Mouse (Mus musculus) B cell, adult 2 months (primary cell): ENCODE data around the gene Nfya.

Source experiments
- DNase-seq, 2 experiments: peaks; one replicate each; pipeline ENCODE4 v3.0.0; 2022

The Nfya gene

DNA sequence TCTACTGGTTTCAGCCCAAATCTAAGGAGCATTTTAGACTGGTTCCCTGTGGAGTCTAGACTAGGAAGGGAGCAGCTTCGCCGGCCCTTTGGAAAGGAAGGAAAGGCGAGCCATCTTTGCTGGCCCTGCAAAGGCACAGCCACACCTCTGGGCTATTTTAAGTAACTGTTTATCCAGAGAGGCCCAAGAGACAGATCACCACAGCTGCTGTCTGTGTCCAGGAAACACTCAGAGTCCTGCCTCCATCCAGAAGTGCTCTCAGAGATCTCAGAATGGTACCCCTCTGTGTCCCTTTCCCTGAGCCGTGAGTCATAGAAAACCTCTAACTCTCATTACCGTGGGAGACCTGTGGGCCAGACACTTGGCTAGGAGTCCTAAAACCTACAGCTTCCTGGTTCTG, 20.7 kb upstream of the Nfya start:
- DNase-seq, result peak in 1 of 2 experiments; percentile 18

DNA sequence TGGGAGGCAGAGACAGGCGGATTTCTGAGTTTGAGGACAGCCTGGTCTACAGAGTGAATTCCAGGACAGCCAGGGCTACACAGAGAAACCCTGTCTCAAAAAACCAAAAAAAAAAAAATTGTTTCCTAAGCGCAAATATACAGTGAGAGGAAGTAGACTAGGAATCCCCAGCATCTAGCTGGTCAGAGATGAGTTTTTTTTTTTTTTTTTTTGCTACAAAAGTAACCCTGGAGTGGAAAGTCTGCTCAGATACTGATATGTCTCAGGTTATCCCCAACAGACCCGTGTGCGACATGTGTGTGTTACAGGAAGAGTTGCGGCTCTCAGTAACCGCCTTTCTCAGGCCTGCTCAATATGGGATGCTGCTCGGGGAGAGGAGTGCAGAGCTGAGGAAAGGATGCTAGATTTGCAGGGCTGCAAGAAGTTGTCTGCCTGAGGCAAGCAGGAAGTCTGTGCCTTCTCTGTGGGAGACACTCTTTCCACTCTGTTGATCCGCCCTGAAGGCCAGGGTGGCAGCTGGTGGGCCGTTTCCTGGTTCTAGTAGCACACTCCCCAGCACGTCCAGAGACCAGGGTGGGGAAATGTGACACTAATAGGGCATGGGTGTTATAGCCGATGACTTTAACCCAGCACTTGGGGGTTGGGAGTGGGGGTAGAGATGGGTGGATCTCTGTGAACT, 18.3 kb upstream of the Nfya start:
- DNase-seq, result peak; percentile 65 to 67

DNA sequence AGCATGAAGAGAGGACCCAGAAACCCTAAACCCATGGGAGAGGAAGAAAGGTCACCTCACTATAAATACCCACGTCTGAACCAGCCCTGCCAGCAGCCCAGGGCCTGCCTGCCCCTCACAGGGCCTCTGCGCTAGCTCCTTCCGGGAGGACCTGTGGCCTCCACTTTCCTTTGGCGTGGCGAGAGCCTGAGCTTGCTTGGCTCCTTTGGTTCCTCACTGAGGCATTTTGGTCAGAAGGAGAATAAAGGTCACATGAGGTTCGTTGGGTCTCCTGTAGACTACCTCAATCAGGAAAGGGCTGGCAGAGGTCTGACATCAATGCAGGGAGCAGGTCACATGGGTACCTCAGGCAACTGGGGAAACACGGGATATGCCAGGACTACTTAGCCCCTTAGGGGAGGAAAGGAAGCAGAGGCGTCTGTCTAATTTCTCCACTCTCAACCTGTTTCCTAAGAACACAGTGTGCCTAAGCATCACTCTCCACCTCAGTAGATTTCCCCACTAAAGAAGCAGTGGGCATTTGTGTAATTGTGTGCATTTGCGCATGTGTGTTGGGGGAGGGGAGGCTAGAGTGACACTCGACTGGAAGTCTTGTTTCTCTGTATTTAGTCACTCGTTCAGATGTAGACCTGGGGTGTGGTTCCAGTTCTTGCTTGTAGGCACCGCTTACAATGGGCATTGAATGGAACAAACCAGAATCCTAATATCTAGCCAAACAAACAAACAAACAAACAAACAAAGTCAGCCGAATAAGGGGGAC, 17.5 kb upstream of the Nfya start:
- peak; percentile 61 for DNase-seq

DNA sequence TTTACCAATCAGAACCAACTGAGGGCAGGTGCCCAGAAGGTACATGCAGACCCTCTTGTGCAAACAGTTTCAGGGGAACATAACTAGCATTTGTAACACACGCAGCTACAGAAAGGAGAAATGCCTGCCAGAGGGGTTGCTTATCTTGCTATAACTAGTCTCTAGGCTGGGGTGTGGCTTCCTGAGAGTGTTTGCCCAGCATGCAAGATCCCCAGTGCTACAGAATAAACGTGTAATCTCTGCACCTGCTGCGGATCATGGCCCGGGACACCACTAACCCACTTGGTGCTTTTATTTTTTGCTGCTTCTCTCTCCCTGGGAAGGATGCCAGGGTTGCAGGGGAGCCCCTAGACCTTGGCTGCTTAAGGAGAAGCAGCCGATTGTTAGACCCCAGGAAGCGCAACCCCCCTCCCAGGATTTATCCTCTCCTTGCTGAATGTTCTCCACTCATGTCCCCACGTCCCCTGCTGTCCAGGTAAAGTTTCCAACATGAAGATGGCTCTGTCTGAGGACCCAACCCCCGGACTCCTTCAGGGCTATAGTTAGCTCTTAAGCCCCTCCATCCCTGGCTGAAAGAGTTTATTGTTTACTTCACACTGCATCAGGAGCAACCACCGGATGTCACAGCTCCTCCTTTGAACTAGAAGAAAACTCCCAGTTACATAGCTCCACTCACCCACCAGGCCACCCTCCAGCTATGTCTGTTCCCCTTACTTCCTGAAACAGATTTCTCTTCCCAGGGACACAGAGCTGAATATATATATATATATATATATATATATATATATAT, 16.3 kb upstream of the Nfya start:
- peak; percentile 45 to 51 for DNase-seq

GRCm38 (mm10) chr17:48424237-48424636, 14.5 kb upstream of the Nfya start:
- no peak for DNase-seq

DNA sequence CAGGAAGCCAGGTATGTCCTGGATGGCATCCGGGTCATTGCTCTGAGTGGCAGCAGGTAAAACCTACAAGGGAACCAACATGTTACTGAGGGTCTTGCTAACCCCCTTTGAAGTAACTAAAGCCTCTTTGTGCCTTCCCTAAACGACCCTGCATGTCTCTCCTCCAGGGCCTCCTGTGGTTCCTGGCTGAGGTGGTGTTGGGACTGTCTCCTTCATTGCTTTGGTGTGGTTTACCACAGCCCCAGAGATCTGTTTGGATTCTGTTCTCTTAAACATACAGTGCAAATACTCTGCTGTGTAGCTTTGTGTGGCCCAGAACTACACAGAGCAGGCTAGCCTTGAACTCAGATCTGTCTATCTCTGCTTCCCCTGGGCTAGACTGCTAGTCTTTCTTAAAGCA, 9.9 kb upstream of the Nfya start:
- DNase-seq, result no peak

GRCm38 (mm10) chr17:48418781-48419180, 9.1 kb upstream of the Nfya start:
- no peak for DNase-seq

DNA sequence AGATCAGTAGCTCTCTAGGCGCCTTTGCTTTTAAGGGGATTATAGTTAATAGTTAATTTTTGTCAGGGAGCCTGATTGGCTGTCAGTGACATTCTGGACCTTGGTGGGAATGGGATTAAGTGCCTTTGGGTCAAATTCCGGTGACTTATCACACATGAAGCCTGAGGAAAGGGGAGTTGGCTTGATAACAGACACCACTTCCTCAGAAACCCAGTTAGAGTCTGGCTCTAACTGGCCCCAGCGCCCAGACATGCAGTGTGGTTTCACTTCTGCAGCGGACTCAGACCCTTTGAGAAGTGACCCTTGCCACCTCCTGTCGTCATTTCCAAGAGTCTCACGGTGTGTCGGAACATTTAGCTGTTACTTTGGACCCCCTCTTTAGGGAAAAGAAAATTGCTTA, 8.5 kb upstream of the Nfya start:
- DNase-seq, result no peak

DNA sequence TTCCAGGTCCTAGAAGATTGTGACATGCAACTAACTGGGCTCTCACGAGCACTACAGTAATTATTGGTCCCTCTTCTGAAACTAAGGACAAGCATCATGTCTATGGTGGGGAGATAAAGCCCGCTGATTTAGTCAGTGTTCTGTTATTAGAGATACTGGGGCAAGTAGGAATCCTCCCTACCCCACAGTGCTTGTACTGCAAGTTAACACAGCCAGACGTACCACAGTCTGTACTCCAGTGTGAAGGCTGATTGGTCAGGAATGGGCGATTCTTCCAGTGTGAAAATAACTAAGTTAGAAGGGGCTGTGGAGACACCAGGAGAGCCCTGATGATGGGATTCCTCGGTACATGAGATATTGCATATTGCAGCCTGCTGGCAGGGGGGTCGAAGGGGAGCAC, 7.8 kb upstream of the Nfya start:
- no peak for DNase-seq

GRCm38 (mm10) chr17:48416425-48417195, 6.9 kb upstream of the Nfya start:
- DNase-seq, result peak; percentile 78 to 81

DNA sequence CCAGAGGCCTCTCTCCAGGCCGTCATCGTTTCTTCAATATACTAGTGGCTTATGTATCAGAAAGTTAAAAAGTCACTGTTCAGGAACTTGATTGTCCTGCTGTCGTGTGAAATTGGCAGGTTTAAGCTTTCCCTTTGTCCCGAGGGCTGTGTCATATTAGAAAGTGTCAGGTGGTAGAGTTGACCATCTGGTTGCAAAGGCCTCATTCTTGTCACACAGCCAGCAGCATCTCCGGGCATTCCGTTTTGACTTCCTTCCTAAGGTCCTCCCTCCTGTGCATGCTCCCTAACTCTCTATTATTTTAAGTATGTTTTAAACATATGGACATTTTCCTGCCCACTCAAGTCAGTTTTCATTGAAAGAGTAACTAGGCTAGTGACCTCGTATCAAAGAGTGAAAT, 6.3 kb upstream of the Nfya start:
- DNase-seq, result no peak

DNA sequence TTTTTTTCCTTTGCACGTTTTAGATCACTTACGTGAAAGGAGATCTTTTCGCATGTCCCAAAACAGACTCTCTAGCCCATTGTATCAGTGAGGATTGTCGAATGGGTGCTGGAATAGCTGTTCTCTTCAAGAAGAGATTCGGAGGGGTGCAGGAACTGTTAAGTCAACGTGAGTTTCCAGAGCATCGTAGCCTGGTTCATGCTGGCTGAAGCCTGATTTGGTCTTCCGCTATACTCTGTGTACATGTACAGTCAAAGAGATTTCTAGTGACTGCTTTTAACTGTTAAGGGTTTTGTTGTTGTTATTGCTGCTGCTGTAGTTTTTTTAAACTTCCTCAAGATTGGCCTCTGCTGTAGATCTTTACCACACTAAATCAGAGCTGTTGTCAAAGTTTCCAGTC, 1.5 kb upstream of the Nfya start:
- no peak for DNase-seq

DNA sequence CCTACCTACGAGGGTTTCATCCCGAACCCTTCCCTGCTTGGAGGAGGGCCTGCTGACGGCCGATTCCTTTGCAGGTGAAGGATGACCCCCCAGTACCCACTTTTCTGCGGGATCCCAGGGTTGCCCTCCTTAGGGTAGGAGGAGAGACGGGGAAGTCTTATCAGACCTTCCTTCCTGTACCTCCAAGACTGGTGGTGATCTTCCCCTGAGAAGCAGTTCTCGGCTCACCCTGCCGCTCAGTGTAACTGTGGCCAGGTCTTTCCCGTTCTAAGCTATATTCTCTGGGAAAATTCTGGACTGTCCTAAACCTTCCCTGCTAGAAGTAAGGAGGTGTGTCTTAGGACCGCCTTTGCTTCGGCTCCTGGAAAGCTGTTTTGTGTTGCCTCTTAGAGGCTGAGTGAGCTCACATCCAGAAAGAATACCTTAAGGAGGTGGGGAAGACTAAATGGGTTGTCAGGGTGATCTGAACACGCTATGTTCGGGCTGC, 636 bp upstream of the Nfya start:
- DNase-seq, result no peak

- peak; percentile 90 for DNase-seq
Observed at GRCm38 (mm10) chr17:48408526-48409291, 997 bp downstream of the Nfya start.

- no peak for DNase-seq
Observed at GRCm38 (mm10) chr17:48407910-48408525, 1.7 kb downstream of the Nfya start.

DNA sequence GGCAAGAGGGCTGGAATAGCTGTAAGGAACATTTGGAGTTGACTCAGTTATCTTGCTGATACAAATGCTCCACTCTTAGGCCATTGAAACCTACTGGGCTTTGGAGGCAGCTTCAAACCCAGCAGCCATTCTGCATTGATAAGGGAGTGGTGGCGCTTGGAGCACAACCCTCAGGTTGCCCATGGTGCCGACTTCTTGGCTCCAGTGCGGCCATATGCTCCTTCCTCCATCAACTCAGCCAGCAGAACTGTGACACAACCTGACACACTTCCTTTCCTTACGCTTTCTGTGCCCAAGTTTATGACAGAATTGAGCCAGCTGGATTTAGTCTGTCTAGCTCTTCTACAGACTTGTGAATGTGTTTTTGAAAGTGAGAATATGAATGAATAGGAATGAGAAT, 2.6 kb downstream of the Nfya start:
- DNase-seq, result no peak

DNA sequence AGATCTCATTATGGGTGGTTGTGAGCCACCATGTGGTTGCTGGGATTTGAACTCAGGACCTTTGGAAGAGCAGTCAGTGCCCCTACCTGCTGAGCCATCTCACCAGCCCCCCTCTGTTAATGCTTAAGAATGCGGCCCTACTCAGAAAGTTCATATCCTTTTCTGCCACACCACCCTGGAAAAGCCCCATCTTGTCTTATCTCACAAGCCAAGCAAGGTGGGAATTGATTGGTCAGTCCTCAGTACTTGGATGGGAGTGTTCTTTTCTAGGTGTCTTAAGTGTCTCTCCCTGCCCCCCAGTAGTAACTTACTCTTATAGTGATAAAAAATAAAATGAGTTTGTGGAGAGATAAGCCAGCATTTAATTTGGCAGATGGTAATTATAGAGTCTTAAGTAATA, 5.0 kb downstream of the Nfya start:
- DNase-seq, result no peak

GRCm38 (mm10) chr17:48403848-48404247, 5.9 kb downstream of the Nfya start:
- DNase-seq, result no peak

- no peak for DNase-seq
Observed at GRCm38 (mm10) chr17:48402751-48403150, 7.0 kb downstream of the Nfya start.

- no peak for DNase-seq
Observed at GRCm38 (mm10) chr17:48401710-48402109, 8.0 kb downstream of the Nfya start.

DNA sequence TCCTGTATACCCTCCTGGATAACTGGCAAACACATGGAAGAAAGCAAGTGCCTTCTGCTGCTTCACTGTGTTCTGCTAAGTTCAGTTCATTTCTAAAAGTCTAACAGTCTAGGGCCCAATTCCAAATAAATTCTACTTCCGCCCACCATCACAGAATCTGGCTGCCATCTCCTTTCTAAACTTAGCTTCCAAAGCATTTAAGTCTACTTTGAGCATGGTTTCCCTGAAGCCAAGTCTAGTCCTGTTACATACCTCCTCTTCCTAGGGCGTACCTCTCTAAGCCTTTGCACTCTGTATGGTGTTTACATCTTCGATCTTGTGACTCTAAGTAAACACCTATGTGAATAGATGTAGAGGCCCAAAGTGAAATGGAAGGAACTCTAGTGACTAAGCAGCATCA, 17.1 kb downstream of the Nfya start:
- no peak for DNase-seq

- DNase-seq, result no peak
Observed at GRCm38 (mm10) chr17:48391446-48391845, 18.3 kb downstream of the Nfya start.
